Mouse (Mus musculus) olfactory bulb, adult 2 months (tissue): Measurements from ENCODE around the gene Myo19.

Experiments
- CTCF ChIP-seq: fragments of 200-500 bp; IDR thresholded peaks from 2 replicates; pipeline ENCODE4 v1.5.1; 2012; ENCODE audit warnings: low read depth, mild to moderate bottlenecking, low read length, moderate library complexity; ENCODE audit not compliant: insufficient read depth
- POLR2A ChIP-seq: fragments of 200-500 bp; IDR thresholded peaks from 2 replicates; pipeline ENCODE4 v1.6.1; 2012; ENCODE audit warnings: mild to moderate bottlenecking, low read depth, low read length, moderate library complexity; ENCODE audit not compliant: insufficient read depth

- TF ChIP-seq CTCF (no peak), POLR2A (no peak)
Measured at GRCm38 (mm10) chr11:84886236-84886635, 6.3 kb downstream of the Myo19 start.
